Mouse (Mus musculus): ENCODE data around the gene Spink8.

DNA sequence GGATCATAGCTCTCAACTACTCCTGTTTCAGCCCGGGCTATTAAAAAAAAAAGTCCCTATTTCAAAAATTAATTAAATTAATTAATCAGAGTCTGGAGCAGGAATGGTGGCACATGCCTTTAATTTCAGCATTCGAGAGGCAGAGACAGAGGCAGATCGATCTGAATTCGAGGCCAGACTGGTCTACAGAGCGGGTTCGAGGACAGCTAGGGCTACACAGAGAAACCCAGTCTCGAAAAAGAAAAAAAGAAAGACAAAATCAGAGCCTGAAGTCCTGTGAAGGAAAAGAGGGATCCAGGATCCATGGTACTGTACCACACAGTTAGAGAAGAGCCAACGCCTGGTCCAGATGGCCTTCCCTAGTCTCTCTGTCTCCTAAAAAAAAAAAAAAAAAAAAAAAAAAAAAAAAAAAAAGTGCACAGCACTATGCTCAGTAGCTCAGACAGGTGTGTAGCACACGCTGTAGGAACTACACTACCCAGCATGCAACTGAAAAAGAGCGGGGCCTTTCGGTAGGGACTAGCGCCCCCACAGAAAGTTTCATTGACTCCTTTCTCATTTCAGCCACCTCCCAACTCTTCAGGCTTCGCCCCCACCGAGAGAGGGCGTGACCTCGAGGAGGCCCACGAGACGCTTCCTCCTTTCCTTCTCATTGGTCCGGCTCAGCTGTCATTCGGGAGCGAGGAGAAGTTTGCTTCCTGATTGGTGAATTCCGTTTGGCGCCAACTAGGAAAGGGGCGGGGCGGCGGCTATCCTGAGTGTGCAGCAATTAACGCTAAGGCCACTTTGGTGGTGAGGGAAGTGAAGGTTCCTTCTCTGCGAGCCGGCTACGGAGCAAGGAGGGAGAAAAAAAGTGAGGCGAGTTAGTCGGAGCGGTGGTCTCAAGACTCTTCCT is 63.0 kb downstream of the Spink8 start, which contains the start of gene Cdc25a:
- TF ChIP-seq POLR2A (IDR thresholded peaks at IDR 0.05; ENCODE audit: borderline replicate concordance, insufficient read depth, low read length) (no peak), CTCF (IDR thresholded peaks at IDR 0.05; ENCODE audit: borderline replicate concordance, insufficient read depth, low read depth, low read length) (no peak; the same call in 1 of the 2 replicates)

Data from cerebellum, adult 2 months (tissue).